ENCODE assay signal across 1 mouse cellular context in the genomic region with DNA sequence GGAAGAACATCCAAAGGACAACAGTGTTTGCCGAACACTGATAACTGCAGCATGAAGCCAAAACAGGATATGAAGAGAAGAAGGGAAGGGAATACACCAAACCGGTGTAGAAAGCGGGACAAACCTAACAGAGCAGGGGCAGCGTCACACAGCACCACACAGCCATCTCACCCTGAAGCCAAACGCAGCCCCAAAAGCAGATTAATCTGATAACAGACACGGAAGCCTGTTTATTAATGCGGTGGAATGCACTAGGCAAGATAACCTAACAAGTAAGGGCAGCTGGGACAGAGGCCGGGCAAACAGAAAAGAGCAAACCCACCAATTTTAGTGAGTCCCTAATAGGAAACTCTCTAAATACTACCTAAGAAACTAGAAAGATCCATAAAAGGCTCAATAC.
TF ChIP-seq lines count a peak whose summit lies in the region.

No protein-coding gene starts in this region.

TF ChIP-seq in MEL, 35 proteins besides CTCF, POLR2A, EP300 and RAD21 (continued from another document):
- TF ChIP-seq MYB (IDR thresholded peaks at IDR 0.05; ENCODE audit: low read depth, low read length) (no peak), KAT2A (conservative IDR thresholded peaks at IDR 0.05; ENCODE audit: low read depth, low read length) (no peak), HCFC1 (IDR thresholded peaks at IDR 0.05; ENCODE audit: low read depth, low read length) (no peak), ZKSCAN1 (IDR thresholded peaks at IDR 0.05; ENCODE audit: low read depth, low read length) (no peak), ZMIZ1 (IDR thresholded peaks at IDR 0.05; ENCODE audit: low read depth, low read length) (no peak), CHD2 (IDR thresholded peaks at IDR 0.05; ENCODE audit: low read length) (no peak), TAL1 (IDR thresholded peaks at IDR 0.05; ENCODE audit: low read length) (peak; percentile 68), SIN3A (IDR thresholded peaks at IDR 0.05; ENCODE audit: low read length) (no peak), USF2 (IDR thresholded peaks at IDR 0.05; ENCODE audit: borderline replicate concordance in 1 of 2, insufficient read depth in 1 of 2, low read depth in 1 of 2, low read length in 2 of 2) (no peak), NRF1 (IDR thresholded peaks at IDR 0.05; ENCODE audit: insufficient read depth, low read depth, low read length, poor library complexity, severe bottlenecking) (no peak), ELF1 (IDR thresholded peaks at IDR 0.05; ENCODE audit: low read depth, low read length) (peak; percentile 57; the same call in 1 of the 2 replicates), MAX (IDR thresholded peaks at IDR 0.05; ENCODE audit: low read length) (no peak), BHLHE40 (IDR thresholded peaks at IDR 0.05; ENCODE audit: borderline replicate concordance, low read depth, low read length) (no peak), NELFE (IDR thresholded peaks at IDR 0.05; ENCODE audit: low read depth, low read length) (no peak), E2F4 (IDR thresholded peaks at IDR 0.05; ENCODE audit: borderline replicate concordance, low read depth, low read length) (no peak), GATA1 (IDR thresholded peaks at IDR 0.05; ENCODE audit: low read depth, low read length) (peak; percentile 75), MAZ (IDR thresholded peaks at IDR 0.05; ENCODE audit: low read depth, low read length) (no peak), GABPA (IDR thresholded peaks at IDR 0.05; ENCODE audit: low read depth, low read length) (no peak), MAFK (IDR thresholded peaks at IDR 0.05; ENCODE audit: borderline replicate concordance, low read depth, low read length) (no peak), POLR2AphosphoS5 (IDR thresholded peaks at IDR 0.05; ENCODE audit: borderline replicate concordance, low read depth, low read length) (no peak), ETS1 (IDR thresholded peaks at IDR 0.05; ENCODE audit: low read depth, low read length) (peak; percentile 45; the same call in 1 of the 2 replicates)
